ENCODE assay signal across 9 mouse cellular contexts in the genomic region with DNA sequence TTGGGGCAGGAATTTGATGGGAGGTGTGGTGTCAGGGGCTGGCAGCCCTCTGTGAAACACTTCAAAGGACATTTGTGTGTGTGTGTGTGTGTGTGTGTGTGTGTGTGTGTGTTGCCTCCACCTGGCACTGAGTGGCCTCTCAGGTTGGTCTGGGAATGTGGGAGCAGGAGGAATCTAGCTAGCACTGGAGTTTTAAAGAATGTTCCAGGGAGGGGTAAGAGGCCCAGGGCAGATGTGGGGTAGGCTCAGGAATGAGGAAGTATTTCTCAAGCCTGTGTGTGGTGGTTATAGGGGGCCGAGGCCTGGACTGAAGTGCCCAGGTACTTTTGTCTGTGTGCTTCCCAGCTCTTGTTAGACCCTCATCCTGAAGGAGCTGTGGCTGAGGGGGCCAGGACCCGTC. TPM values are rescaled to one million over a fixed set of nuclear protein-coding genes. Genes with fewer than 3 reads are reported as not detected.
A peak's percentile ranks its signal among the peaks of the same experiment; 100 is the strongest.
DNase-seq lines count a peak whose midpoint lies in the region; ATAC-seq and TF ChIP-seq lines count a peak whose summit lies in the region.
"Had no signal": no experiment of that assay in that cellular context is flagged by ENCODE, and none has a peak within 500 bp of the region (broad histone marks: within the 10 kb centered on the region; RNA-seq: fewer than 3 reads in every experiment).

TSS of gene Krt7 (plus strand) at position 269 of the 400 bp plus-strand sequence.

- H3K9me3 ChIP-seq in heart, postnatal 0 days (replicated peaks; ENCODE audit: control insufficient read depth, low read length), result no peaks in the 10 kb centered on the region
- no peaks in the 10 kb centered on the region for H3K9me3 ChIP-seq in embryonic facial prominence, embryonic 14.5 days (ENCODE audit: control insufficient read depth, low read length)

- ATAC-seq in heart, postnatal 0 days (ENCODE audit: insufficient read depth, low read depth), result no peak; the same call in 1 of the 2 replicates
- peak; percentile 80 for ATAC-seq in embryonic facial prominence, embryonic 14.5 days (ENCODE audit: low read depth)
- ATAC-seq in megakaryocyte, adult 5-6 weeks (ENCODE audit: poor library complexity, severe bottlenecking), result peak; percentile 72

- H3K27me3 ChIP-seq in heart, postnatal 0 days (ENCODE audit: control insufficient read depth, insufficient read depth, low read length), result peaks cover 26% of the 10 kb centered on the region
- peaks cover 23% of the 10 kb centered on the region for H3K27me3 ChIP-seq in embryonic facial prominence, embryonic 14.5 days (replicated peaks; ENCODE audit: control insufficient read depth, insufficient read depth, low read length)

- TF ChIP-seq EP300 in heart, postnatal 0 days (IDR thresholded peaks at IDR 0.05; ENCODE audit: low read depth), result no peak

- DNase-seq in heart, postnatal 0 days (ENCODE audit: low spot score), result no peak
- no peak for DNase-seq in heart, adult 11 months
- peak; percentile 53 for DNase-seq in embryonic facial prominence, embryonic 14.5 days (ENCODE audit: low spot score)
- DNase-seq in kidney, postnatal 25 days, result peak; percentile 64 to 82
- no peak for DNase-seq in left cerebral cortex, postnatal 10 days (ENCODE audit: extremely low spot score in 1 of 2, low spot score in 2 of 2)
- DNase-seq in adrenal gland, postnatal 4 days (ENCODE audit: low spot score in 2 of 2), result no peak
- DNase-seq in thymus, postnatal 4 days, result no peak

- H3K4me1 ChIP-seq in heart, postnatal 0 days (ENCODE audit: control insufficient read depth, insufficient read depth), result no peaks in the 10 kb centered on the region
- H3K4me1 ChIP-seq in embryonic facial prominence, embryonic 14.5 days (ENCODE audit: control insufficient read depth, insufficient read depth, low read length), result no peaks in the 10 kb centered on the region; the same call in 1 of the 2 replicates

- H3K9ac ChIP-seq in heart, postnatal 0 days (replicated peaks; ENCODE audit: low read depth, low read length), result no peak within 1 kb of the TSS
- no peak within 1 kb of the TSS for H3K9ac ChIP-seq in embryonic facial prominence, embryonic 14.5 days (ENCODE audit: low read depth, low read length)

- H3K4me3 ChIP-seq in heart, postnatal 0 days (ENCODE audit: low read depth, low read length), result no peak within 1 kb of the TSS
- no peak within 1 kb of the TSS for H3K4me3 ChIP-seq in embryonic facial prominence, embryonic 14.5 days (ENCODE audit: low read depth, low read length)

- no peak within 1 kb of the TSS for H3K4me2 ChIP-seq in heart, postnatal 0 days (ENCODE audit: low read depth, low read length)
- peak within 1 kb of the TSS; percentile 35 for H3K4me2 ChIP-seq in embryonic facial prominence, embryonic 14.5 days (ENCODE audit: low read depth, low read length)

- intact Hi-C loops in left cerebral cortex, postnatal 10 days (cut with DNase I), result no loop called here

- TF ChIP-seq CTCF in heart, postnatal 0 days (IDR thresholded peaks at IDR 0.05; ENCODE audit: low read depth), result no peak

- 28% methylated on average over 2 of the region's 2 CpGs for WGBS in heart, postnatal 0 days
- whole genome bisulfite sequencing in embryonic facial prominence, embryonic 14.5 days, result 57% methylated on average over 2 of the region's 2 CpGs

- H3K36me3 ChIP-seq in heart, postnatal 0 days (replicated peaks; ENCODE audit: control insufficient read depth, insufficient read depth, low read length), result no peaks in the 10 kb centered on the region
- no peaks in the 10 kb centered on the region for H3K36me3 ChIP-seq in embryonic facial prominence, embryonic 14.5 days (ENCODE audit: control insufficient read depth, insufficient read depth, low read length)
- H3K36me3 ChIP-seq: G1E had no signal

- no peak within 1 kb of the TSS for H3K27ac ChIP-seq in heart, postnatal 0 days (ENCODE audit: low read depth)
- H3K27ac ChIP-seq in embryonic facial prominence, embryonic 14.5 days (replicated peaks; ENCODE audit: low read depth, low read length), result 0 out of 2 replicates have a peak within 1 kb of the TSS, but pooled peaks have one; percentile 8

RNA-seq across cellular contexts. Expression of gene Krt7, which starts in this region (rescaled TPM):
- total RNA-seq in heart, postnatal 0 days (2014; rRNA removed; ENCODE audit: low replicate concordance), result 6.6 and 24.8 TPM in 2 replicates
- 10.2 and 10.4 TPM in 2 replicates for polyA plus RNA-seq in heart, postnatal 0 days (2015; fragmentation: Nextera tagmentation; extraction: Ambion mirVana)
- 25.1 and 33.0 TPM in 2 replicates for polyA plus RNA-seq in embryonic facial prominence, embryonic 14.5 days (2014; fragmentation: Nextera tagmentation; extraction: Ambion mirVana)
- 0.85 and 1.1 TPM in 2 replicates for total RNA-seq in megakaryocyte, adult 5-6 weeks (2015)
- 1.5 and 2.8 TPM in 2 replicates for total RNA-seq in megakaryocyte, adult 5-6 weeks (2017)
- not detected for total RNA-seq in left cerebral cortex, postnatal 10 days (2021)
- 10 to 100 TPM in 1 of 2 experiments, 1 to 10 TPM in 1; 4.1 to 12.3 TPM for total RNA-seq in adrenal gland, postnatal 4 days (2021)

Comparison
In these comparisons a context has a peak if more than half of its experiments do, and no peak if none do; other contexts are left out.
1. DNase-seq: peak in embryonic facial prominence, embryonic 14.5 days (single experiment) and kidney, postnatal 25 days (2 of 2); none in heart, postnatal 0 days (single experiment), heart, adult 11 months (single experiment), left cerebral cortex, postnatal 10 days (0 of 2), adrenal gland, postnatal 4 days (0 of 2) and thymus, postnatal 4 days (single experiment).